ENCODE assay signal across 24 mouse cellular contexts in the genomic region with DNA sequence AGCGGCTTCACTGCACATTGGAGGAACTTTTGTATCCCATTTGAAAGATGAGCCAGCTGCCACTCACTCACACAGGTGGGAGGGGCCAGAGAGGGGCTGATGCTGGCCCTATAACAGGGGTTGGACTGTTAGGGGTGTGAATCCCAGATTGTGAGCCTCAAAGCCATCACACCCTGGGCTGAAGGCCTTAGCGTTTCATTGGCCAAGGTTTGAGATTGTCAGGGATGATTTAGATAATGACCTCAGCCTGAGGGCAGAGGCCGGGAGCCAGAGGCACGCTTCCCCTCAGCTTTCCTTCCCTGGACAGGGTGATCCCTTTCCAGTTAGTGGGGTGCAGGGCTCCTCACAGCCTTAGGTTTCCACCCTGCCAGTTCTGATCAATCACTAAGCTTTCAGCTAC.
"Had no signal": no experiment of that assay in that cellular context is flagged by ENCODE, and none has a peak within 500 bp of the region (broad histone marks: within the 10 kb centered on the region; RNA-seq: fewer than 3 reads in every experiment).

No protein-coding gene starts in this region.

- DNase-seq: gastrocnemius, adult 2 months; gastrocnemius, postnatal 10 days; gastrocnemius, postnatal 25 days; heart, adult 18-20 months; heart, postnatal 10 days; heart, postnatal 36 days; kidney, adult 11 months; kidney, adult 8-10 months; kidney, postnatal 14 days; kidney, postnatal 36 days; layer of hippocampus, adult 9-11 months; layer of hippocampus, postnatal 36 days; left cerebral cortex, postnatal 4 days had no signal

- H3K4me3 ChIP-seq: gastrocnemius, adult 2 months; heart, embryonic 10.5 days; heart, embryonic 12.5 days; hindbrain, embryonic 13.5 days; hindbrain, embryonic 15.5 days; limb, embryonic 13.5 days; limb, embryonic 15.5 days; liver, embryonic 12.5 days had no signal

- ATAC-seq: hindbrain, postnatal 0 days; intestine, embryonic 16.5 days; liver, embryonic 12.5 days had no signal

- H3K36me3 ChIP-seq: heart, embryonic 10.5 days; heart, embryonic 12.5 days; hindbrain, embryonic 13.5 days; hindbrain, embryonic 15.5 days; limb, embryonic 13.5 days; limb, embryonic 15.5 days; liver, embryonic 12.5 days had no signal

- H3K27me3 ChIP-seq: heart, embryonic 12.5 days; hindbrain, embryonic 13.5 days; hindbrain, embryonic 15.5 days; limb, embryonic 13.5 days; limb, embryonic 15.5 days; liver, embryonic 12.5 days had no signal

- H3K9ac ChIP-seq: heart, embryonic 12.5 days; hindbrain, embryonic 13.5 days; hindbrain, embryonic 15.5 days; limb, embryonic 13.5 days; limb, embryonic 15.5 days; liver, embryonic 12.5 days; liver, embryonic 14.5 days had no signal

- H3K27ac ChIP-seq: gastrocnemius, adult 2 months; heart, embryonic 10.5 days; hindbrain, embryonic 13.5 days; hindbrain, embryonic 15.5 days; hindbrain, postnatal 0 days; kidney, postnatal 0 days; limb, embryonic 13.5 days; limb, embryonic 15.5 days; liver, embryonic 12.5 days; liver, embryonic 14.5 days had no signal

- H3K4me2 ChIP-seq: heart, embryonic 12.5 days; hindbrain, embryonic 13.5 days; hindbrain, embryonic 15.5 days; limb, embryonic 13.5 days; limb, embryonic 15.5 days; liver, embryonic 12.5 days had no signal

- H3K9me3 ChIP-seq: heart, embryonic 10.5 days; heart, embryonic 12.5 days; hindbrain, embryonic 13.5 days; hindbrain, embryonic 15.5 days; limb, embryonic 13.5 days; limb, embryonic 15.5 days; liver, embryonic 12.5 days had no signal

- H3K4me1 ChIP-seq: heart, embryonic 10.5 days; heart, embryonic 12.5 days; limb, embryonic 15.5 days; liver, embryonic 12.5 days had no signal
